Mouse (Mus musculus) urinary bladder, postnatal 4 days (tissue): Measurements from ENCODE around the gene Arhgef6.

Experiments used
- DNase-seq, 2 experiments: peaks; one replicate each; pipeline ENCODE4 v3.0.0; 2021 to 2022; ENCODE audit warnings: low spot score in 2 of 2

Gene Arhgef6

DNA sequence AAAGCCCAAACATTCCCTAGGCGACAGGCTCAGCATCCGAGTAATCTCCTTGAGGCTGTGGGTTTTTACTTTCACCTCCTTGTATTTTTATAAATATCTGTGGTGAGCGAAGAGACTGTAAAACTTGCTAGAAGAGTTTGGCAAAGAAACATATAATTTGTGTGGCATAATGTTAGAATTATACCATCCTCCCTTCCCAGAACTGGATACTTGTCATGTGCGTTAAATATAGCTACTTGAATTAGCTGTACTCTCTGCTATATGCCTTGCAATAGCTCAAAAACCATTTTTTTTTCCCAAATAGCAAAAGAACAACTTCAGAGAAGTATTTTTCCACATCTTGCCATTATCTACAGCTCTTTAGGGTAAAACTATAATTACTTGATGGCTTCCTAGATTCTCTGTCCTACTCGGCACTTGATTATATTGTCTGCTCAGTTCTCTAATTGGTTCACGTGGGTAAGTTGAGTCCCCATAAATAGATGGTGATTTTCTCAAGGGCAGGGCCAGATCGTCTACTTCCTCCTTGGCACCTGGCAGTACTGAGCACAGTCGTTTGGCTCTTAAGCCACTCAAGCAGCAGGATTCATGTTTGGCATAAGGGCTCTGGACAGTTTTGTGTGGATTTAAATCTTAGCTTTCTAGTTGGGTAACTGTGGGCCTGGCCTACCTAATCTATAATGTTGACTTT lies 35.2 kb downstream of the Arhgef6 start:
- DNase-seq = no peak

DNA sequence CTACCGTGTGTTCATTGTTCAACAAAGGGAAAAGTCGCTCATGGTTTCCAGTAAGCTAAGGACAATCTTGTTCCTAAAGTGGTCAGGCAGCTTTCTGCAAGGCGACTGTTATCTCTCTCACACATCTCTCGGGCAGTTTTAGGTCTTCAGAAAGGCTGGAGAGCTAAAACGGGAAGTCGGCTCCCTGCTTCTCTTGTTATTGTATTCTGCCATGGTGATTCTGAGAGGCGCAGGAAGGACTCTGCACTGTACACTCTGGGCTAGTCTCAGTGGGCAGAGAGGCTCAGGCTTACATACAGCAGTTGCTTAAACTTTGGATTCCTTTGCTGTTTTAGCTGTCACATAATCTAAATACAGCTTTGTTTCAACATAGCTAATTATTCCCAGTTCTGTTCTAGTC lies 39.6 kb downstream of the Arhgef6 start:
- no peak for DNase-seq

DNA sequence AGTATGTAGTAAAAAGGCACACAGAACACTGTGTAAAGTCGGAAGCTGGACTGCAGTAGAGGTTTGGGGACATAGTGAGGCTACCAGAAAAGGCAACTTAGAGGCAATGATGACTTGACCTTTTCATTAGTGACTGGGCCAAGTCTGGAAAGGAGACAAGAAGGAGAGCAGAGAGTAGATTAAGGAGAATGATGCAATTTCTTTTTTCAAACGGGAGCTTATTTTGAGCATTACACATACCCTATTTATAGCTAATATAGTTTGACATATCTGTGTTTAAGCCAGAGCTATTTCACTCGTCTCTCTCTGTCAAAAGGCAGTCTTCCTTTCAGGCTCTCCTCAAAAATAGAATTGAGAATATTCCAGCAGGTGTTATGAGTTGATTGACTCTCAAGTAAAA lies 50.1 kb downstream of the Arhgef6 start:
- DNase-seq = no peak

GRCm38 (mm10) chrX:57286281-57286680 lies 52.2 kb downstream of the Arhgef6 start:
- no peak for DNase-seq

DNA sequence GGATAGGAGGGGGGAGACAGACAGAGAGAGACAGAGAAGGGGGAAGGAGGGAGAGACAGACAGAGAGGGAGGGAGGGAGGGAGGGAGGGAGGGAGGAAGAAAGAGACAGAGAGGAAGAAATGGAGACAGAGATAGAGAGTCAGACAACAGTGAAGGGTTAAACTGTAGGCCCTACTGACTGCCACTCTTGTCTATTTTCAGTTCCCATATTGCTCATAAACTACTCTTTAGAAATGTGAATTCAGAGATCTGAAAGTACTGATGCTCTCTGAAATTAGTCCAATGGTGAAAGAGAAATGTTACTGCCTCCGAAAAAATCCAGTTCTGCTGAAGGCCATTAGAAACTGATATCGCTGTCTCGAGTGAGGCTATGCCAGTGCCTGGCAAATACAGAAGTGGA lies 56.3 kb downstream of the Arhgef6 start:
- no peak for DNase-seq

DNA sequence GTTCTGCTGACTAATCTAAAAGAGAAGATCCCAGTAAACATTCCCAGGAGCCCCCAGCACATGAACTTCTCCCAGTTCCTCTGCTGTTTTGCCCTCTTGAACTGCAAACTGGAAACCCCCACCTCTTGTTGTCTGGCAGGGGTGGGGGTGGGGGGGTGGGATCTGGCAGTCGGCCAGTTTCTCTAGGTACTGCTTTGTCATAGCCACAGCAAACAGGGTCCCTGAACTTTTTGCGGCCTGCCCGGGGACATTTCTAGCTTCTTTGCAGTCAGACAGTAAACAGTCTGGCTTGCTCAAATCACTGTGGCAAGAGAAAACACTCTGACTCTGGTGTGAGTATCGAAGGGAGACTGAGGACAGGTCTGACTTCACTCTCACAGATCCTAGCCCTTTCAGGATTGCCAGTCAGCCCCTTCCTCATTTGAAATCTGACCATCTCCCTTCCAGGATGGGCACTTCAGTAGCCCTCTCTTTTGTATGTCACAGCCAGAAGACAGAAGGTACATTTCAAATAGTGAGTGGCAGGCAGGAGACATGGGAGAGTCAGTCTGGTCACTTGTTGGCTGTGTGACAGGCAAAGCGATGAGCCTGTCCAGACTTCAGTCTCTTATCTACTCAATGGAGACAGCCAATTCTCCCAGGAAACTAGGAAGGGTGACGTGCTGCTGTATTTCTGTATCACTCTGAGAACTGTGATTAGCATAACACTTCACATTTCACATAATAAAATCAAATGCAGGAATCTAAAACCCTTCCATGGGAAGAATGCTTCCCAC lies 60.8 kb downstream of the Arhgef6 start:
- no peak for DNase-seq

- no peak for DNase-seq
Measured at GRCm38 (mm10) chrX:57263515-57263914, 75.0 kb downstream of the Arhgef6 start.

DNA sequence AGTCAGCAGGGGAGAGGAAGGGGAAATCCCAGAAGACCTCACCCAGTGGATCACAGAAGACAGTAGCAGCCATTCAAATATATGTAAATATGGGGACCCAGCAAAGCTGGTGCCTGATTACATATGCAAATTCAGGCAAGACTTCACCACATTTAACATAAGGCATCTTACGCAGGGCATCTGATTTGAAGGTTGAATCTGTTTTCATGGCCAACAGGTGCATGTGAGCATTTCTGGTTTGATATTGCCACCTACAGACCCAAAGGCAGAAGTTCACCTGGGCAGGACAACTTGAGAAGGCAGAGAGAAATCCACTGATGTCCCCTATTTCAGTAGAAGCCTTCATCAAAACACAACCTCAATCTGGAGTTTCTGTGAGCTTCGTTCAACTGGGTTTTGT lies 77.8 kb downstream of the Arhgef6 start:
- DNase-seq = no peak

- DNase-seq = no peak
Measured at GRCm38 (mm10) chrX:57253329-57254055, 85.0 kb downstream of the Arhgef6 start.

GRCm38 (mm10) chrX:57238572-57238971 lies 100.0 kb downstream of the Arhgef6 start:
- no peak for DNase-seq

- DNase-seq = no peak
Measured at GRCm38 (mm10) chrX:57235982-57236381, 102.5 kb downstream of the Arhgef6 start.

GRCm38 (mm10) chrX:57233596-57233995 lies 104.9 kb downstream of the Arhgef6 start:
- no peak for DNase-seq

DNA sequence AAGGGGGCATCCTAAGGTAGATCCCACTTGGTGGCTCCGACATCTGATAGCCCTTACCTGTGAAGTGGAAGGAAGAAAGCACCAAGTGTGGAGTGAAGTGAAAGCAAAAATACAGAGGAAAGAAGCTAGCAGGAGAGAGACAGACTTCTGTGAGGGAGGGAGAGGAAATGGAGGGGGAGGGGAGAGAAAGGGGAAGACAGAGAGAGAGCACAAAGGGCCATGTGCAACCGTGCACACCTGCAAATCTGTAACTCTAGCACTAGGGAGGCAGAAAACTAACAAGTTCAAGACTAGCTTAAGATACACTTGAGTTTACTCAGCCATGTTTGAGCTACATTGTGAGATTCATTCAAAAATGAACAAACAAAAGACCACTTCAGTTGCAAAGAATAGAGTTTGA lies 110.4 kb downstream of the Arhgef6 start:
- no peak for DNase-seq

GRCm38 (mm10) chrX:57223301-57223700 lies 115.2 kb downstream of the Arhgef6 start:
- DNase-seq = no peak

DNA sequence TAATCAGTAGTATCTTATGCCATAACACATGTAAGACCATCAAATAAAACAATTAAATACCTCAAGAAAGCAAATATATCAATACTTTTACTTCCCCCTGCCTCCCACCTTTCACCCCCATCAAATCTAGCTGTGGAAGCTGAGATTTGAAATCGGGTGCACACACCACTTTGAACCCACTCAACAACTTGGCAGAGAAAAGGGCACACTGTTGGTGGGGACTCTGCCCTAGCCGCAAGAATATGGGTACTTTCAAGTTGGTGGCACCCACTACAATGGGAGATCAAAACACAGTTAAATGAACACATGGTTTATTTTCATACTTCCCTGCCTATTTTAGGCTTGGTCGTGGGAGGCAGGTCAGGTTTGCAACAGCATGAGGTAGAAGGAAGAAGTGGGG lies 116.6 kb downstream of the Arhgef6 start:
- DNase-seq = no peak

- no peak for DNase-seq
Measured at GRCm38 (mm10) chrX:57219563-57219962, 119.0 kb downstream of the Arhgef6 start.

DNA sequence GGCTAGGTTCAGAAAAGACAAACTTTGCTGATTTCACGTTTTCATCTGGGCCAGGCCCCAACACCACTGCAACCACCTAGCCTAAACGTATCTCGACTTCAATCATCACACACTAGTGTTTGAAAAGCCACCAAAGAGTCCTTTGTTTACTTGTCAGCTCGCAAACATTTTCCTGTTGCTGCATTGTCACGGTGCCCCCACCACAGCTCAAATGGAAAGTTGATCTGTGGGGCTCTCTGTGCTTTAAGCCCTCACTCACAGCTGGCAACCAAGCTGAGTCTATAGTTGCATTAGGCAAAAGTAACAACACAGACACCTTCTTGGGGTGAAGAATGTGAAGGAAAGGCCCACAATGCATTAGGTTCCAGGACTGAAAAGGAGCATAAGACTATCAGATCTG lies 122.3 kb downstream of the Arhgef6 start:
- no peak for DNase-seq

GRCm38 (mm10) chrX:57215495-57215894 lies 123.0 kb downstream of the Arhgef6 start:
- DNase-seq = no peak

DNA sequence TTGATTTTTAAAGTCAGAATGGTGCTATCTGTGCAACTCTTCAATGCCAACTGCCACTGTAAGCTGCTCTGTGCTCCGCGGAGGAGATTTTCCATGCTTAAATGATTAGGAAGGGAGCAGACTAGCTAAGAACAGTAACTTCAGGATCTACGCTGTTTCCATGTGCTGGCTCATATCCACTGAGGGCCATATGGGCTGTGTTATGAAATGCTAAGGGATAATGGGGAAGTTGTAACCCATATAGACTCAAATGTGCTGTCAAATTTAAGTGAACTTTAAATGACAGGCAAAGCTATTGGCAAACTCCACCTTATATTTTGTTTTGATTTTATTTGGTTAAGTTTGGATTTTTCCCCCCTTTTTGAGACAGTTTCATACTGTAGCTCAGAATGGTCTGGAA lies 125.7 kb downstream of the Arhgef6 start:
- DNase-seq = no peak

DNA sequence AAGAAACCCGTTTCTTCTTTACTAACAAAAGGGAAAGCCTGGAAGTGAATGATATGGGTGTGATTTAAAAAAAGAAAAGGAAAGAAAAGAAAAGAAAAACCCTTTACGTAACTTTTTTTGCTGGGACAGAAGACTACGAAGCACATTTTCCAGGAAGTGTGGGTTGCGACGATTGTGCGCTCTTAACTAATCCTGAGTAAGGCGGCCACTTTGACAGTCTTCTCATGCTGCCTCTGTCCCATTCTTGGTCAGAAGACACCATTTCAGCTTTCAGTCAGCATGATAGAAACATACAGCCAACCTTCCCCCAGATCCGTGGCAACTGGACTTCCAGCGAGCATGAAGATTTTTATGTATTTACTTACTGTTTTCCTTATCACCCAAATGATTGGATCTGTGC lies 126.7 kb downstream of the Arhgef6 start, which contains the start of gene Cd40lg:
Cd40lg (plus strand) TSS at position 268 of the 400 bp plus-strand sequence.
- DNase-seq = no peak

DNA sequence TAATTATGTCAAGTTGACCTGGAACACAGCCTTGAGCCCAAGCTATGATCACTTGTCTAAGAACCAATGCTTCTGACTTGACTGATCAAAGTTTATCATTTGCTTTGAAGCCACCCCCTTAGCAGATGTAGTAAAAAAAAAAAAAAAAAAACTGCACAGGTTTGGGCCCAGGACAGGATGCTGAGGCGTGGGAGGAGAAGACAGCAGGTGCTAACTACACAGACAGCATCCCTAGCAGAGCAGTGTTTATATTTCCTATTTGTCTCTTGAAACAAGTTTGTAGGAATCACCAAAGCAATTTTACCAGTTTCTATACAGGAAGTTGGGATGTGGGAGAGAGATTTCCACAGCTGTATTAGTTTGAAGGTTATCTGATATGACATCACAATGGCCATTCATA lies 127.9 kb downstream of the Arhgef6 start:
- DNase-seq = no peak

GRCm38 (mm10) chrX:57200397-57200796 lies 138.1 kb downstream of the Arhgef6 start:
- no peak for DNase-seq

DNA sequence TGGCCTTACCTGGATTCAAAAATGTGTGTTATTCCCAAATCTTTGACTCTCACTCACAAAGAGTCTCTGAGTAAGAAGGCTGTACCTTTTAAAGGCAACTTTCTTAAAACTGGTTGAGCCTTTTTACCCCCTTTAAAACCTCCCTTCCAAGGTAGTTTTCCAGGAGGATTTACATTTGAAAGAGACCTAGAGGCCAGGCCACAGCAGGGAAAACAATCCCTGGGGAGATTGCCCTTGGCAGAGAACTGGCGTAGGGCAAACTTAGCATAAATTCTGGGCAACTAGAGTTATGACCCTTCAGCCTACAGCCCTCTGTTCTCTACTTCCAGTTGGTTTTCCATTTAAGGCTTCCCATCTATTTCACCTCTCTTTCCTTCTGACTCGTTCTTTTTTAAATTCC lies 140.5 kb downstream of the Arhgef6 start:
- no peak for DNase-seq
